Mouse (Mus musculus) heart, embryonic 16.5 days (tissue): ENCODE results near the gene Gm3667. TPM values are rescaled to one million over a fixed set of nuclear protein-coding genes. Genes with fewer than 3 reads are reported as not detected.
"Not testable (repeated sequence)": the region's sequence is repeated elsewhere in the genome, so short reads cannot be mapped to it uniquely, and the experiment has no call there.

ENCODE experiments used
- ATAC-seq: fragments of 200-750 bp; cut with Nextera tagmentation; replicated peaks from 2 replicates; pipeline ENCODE4 v1.8.0; 2017; ENCODE audit warnings: moderate number of reproducible peaks; ENCODE audit not compliant: insufficient read depth, low FRiP score; ENCODE audit errors: extremely low read depth
- H3K27ac ChIP-seq: fragments of 300-500 bp; sonication (generic); 2 replicates; pipeline ENCODE4 v1.5.1; 2014; ENCODE audit warnings: mild to moderate bottlenecking, low read length, control low read depth, moderate library complexity
- H3K27me3 ChIP-seq: fragments of 300-500 bp; sonication (generic); 2 replicates; pipeline ENCODE4 v1.6.1; 2014; ENCODE audit warnings: low read length, mixed read lengths; ENCODE audit not compliant: control insufficient read depth, insufficient read depth
- H3K36me3 ChIP-seq: fragments of 300-500 bp; sonication (generic); 2 replicates; pipeline ENCODE4 v1.6.1; 2014; ENCODE audit not compliant: control insufficient read depth, insufficient read depth
- H3K4me1 ChIP-seq: fragments of 300-500 bp; sonication (generic); 2 replicates; pipeline ENCODE4 v1.6.1; 2014; ENCODE audit warnings: low read length, mixed read lengths; ENCODE audit not compliant: control insufficient read depth, insufficient read depth
- H3K4me2 ChIP-seq: fragments of 300-500 bp; sonication (generic); 2 replicates; pipeline ENCODE4 v1.6.1; 2014; ENCODE audit warnings: low read depth, mild to moderate bottlenecking, control low read depth, low read length
- H3K4me3 ChIP-seq: fragments of 300-500 bp; sonication (generic); 2 replicates; pipeline ENCODE4 v1.5.1; 2014; ENCODE audit warnings: mild to moderate bottlenecking, control low read depth, low read length
- H3K9ac ChIP-seq: fragments of 300-500 bp; sonication (generic); 2 replicates; pipeline ENCODE4 v1.6.1; 2014; ENCODE audit warnings: low read length, control low read depth
- H3K9me3 ChIP-seq: fragments of 300-500 bp; sonication (generic); replicated peaks from 2 replicates; pipeline ENCODE4 v1.6.1; 2016; ENCODE audit warnings: low read length; ENCODE audit not compliant: control insufficient read depth
- WGBS: fragments of 180-500 bp; shearing (Covaris S2); extraction: QIAGEN DNeasy Blood & Tissue Kit; methylation state at CpG from one replicate; pipeline ENCODE4 v1.1.7; 2014; 5-methylcytosine and 5-hydroxymethylcytosine counted together
- polyA plus RNA-seq: library from polyadenylated mRNA; unstranded; fragments of >200 nt; fragmentation: Nextera tagmentation; extraction: Ambion mirVana; gene quantifications from 2 replicates; pipeline ENCODE4 v1.2.1, GENCODE M21; 2015

The Gm3667 gene
- 0.56 and 0.67 TPM in 2 replicates for polyA plus RNA-seq

DNA sequence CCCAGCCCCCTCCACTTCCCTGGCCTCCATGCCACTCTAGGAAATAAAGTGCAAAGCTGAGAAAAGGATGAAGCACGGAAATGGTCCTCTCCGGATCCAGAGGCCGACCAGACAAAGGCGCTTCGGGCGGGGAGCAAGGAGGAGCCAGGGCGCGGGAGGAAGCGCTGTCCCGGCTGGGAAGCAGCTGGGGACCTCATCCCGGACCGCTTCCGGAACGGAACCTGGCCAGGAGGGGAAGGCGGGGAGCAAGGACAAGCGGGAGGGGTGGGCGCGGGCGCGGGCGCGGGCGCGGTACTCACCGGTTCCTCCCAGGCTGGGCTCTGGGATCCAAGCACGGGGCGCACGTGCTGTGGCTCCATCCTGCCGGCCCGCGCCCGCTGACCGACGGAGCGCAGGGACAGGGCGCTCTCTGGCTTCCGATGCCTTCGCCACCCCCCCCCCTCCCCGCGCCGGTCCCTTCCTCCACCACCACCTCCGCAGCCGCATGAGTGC, at the start of gene Gm3667:
Gene Gm3667 (minus strand): TSS at position 442 of the 492 bp plus-strand sequence.
- H3K27me3 ChIP-seq, H3K9me3 ChIP-seq, H3K27ac ChIP-seq, H3K36me3 ChIP-seq, H3K4me1 ChIP-seq, ATAC-seq, H3K9ac ChIP-seq: not testable (repeated sequence)
- H3K4me3 ChIP-seq = peak within 1 kb of the TSS; percentile 41
- peak within 1 kb of the TSS; percentile 57 for H3K4me2 ChIP-seq
- under 1% methylated on average over 28 of the region's 43 CpGs for WGBS

DNA sequence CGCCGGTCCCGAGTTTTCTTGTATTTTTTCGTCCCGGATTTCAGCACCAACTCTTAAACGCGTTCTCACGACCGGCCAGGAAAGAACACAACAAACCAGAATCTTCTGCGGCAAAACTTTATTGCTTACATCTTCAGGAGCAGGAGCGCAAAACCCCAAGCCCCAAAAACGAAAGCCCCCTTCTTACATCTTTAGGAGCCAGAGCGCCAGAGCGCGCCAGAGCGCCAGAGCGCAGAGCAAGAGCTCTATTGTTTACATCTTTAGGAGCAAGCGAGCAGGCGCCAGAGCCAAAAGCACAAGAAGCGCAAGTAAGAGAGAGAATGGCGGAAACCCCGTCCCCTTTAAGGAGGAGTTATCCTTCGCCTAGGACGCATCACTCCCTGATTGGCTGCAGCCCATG, 10.1 kb upstream of the Gm3667 start:
- 91% methylated on average over 17 of the region's 24 CpGs for WGBS
- not testable (repeated sequence) for H3K4me3 ChIP-seq, ATAC-seq, H3K27ac ChIP-seq, H3K4me2 ChIP-seq, H3K4me1 ChIP-seq, H3K9ac ChIP-seq, H3K27me3 ChIP-seq, H3K36me3 ChIP-seq, H3K9me3 ChIP-seq

DNA sequence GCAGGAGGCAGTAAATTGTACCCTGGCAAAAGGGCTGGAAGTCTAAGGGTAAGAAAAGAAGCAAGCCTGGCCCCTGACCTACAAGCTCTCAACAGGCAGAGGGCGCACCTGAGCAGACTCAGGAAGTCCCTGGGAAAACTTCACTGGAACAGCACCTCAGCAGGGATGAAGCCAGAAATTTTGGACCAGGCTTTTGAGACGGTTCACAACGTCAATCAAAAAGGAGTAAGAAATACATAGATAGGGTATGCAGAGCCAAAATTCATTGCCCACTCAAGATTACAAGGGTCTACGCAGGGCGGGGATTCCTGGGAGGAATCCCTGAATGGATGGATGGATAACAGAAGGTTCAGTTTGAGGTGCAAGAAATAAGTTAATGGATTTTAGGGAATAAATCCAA, 951 bp downstream of the Gm3667 start:
- WGBS = 18% methylated on average over 4 of the region's 5 CpGs
- H3K9ac ChIP-seq, H3K4me3 ChIP-seq, H3K27me3 ChIP-seq, H3K36me3 ChIP-seq, ATAC-seq, H3K27ac ChIP-seq, H3K9me3 ChIP-seq, H3K4me1 ChIP-seq: not testable (repeated sequence)
- peak overlapping the region; percentile 57 for H3K4me2 ChIP-seq

DNA sequence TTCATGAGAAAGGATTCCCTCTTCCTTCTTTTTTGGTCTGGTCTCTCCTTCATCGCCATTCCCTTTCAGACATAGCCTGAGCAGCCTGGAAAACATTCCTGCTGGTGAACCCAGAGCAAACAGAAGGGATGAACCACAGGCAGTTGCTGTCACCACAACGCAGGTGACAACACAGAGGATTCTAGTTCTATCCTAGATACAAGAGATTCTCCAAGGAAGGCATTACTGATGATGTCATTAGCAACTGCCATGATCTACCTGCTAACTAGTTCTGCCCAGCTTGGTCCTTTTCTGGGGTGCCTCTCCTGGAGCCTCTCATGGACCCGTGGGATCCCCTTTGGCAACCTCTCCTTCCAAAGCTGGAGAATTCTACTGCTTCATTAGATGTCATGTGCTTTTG, 49.6 kb downstream of the Gm3667 start, which contains the start of gene Gm3642:
Gene Gm3642 (minus strand): TSS at position 101 of the 400 bp plus-strand sequence.
- not testable (repeated sequence) for H3K4me3 ChIP-seq, H3K9me3 ChIP-seq, H3K36me3 ChIP-seq, H3K27me3 ChIP-seq, H3K4me2 ChIP-seq, H3K9ac ChIP-seq, H3K27ac ChIP-seq, ATAC-seq, H3K4me1 ChIP-seq
- WGBS = no CpG with 5 or more reads among the region's 3 CpGs

DNA sequence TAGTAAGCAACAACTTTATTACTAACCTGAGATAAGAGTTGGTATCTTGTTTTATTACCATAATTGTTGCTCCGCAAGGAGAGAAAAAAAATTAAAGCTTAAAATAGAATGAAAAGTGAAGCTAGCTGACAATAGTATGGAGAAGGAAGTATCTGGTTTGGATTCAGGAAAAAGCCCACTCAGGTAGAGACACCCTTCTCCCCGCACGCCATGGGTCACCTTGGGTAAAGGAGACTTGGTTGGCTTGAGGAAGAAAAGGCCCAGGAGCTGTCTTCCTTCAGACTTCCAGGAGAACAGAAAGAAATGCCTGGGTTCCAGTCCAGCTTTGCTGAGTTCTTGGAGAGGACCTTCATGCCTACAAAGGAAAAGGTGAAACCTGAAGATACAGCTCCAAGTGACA, 66.5 kb downstream of the Gm3667 start:
- 78% methylated on average over 3 of the region's 3 CpGs for WGBS
- ATAC-seq, H3K9ac ChIP-seq: not testable (repeated sequence)

More for the DNA sequence above, 66.5 kb downstream of the Gm3667 start:
- not testable (repeated sequence) for H3K9me3 ChIP-seq, H3K4me2 ChIP-seq, H3K27me3 ChIP-seq, H3K4me3 ChIP-seq, H3K4me1 ChIP-seq, H3K27ac ChIP-seq, H3K36me3 ChIP-seq

Other genes with a start within 250 kb of the Gm3667 start
- not detected in 2 replicates for gene Gm10251, start 205.8 kb downstream of the Gm3667 start, polyA plus RNA-seq
- not detected in 2 replicates for gene Gm8050, start 169.7 kb downstream of the Gm3667 start, polyA plus RNA-seq
- 6.1 and 10.1 TPM in 2 replicates for gene Gm3636, start 147.6 kb downstream of the Gm3667 start, polyA plus RNA-seq
- gene Gm8362, start 115.6 kb downstream of the Gm3667 start, polyA plus RNA-seq = not detected in 2 replicates
- not detected in 2 replicates for gene Gm3642, start 49.7 kb downstream of the Gm3667 start, polyA plus RNA-seq
- not detected in 2 replicates for gene Gm6356, start 83.9 kb upstream of the Gm3667 start, polyA plus RNA-seq
- gene Gm10406, start 137.5 kb upstream of the Gm3667 start, polyA plus RNA-seq = 0.20 TPM in 1 of 2 replicates, not detected in the other
- gene Gm3685, start 155.0 kb upstream of the Gm3667 start, polyA plus RNA-seq = not detected in 2 replicates
- 1.1 and 1.5 TPM in 2 replicates for gene Gm3696, start 210.7 kb upstream of the Gm3667 start, polyA plus RNA-seq
- 0.08 TPM in 1 of 2 replicates, not detected in the other for gene Gm6676, start 235.4 kb upstream of the Gm3667 start, polyA plus RNA-seq